Mouse (Mus musculus) bone marrow macrophage, adult 2 months (primary cell): ENCODE measurements around the gene Cmtm3.
"Not testable (repeated sequence)": the region's sequence is repeated elsewhere in the genome, so short reads cannot be mapped to it uniquely, and the experiment has no call there.

ENCODE experiments used
- CTCF ChIP-seq: IDR thresholded peaks from 2 replicates; pipeline ENCODE4 v1.5.1; 2012; ENCODE audit warnings: low read depth, mild to moderate bottlenecking, low read length, moderate library complexity
- POLR2A ChIP-seq: IDR thresholded peaks from 2 replicates; pipeline ENCODE4 v1.6.1; 2012; ENCODE audit warnings: mild to moderate bottlenecking, low read depth, low read length, borderline replicate concordance

DNA sequence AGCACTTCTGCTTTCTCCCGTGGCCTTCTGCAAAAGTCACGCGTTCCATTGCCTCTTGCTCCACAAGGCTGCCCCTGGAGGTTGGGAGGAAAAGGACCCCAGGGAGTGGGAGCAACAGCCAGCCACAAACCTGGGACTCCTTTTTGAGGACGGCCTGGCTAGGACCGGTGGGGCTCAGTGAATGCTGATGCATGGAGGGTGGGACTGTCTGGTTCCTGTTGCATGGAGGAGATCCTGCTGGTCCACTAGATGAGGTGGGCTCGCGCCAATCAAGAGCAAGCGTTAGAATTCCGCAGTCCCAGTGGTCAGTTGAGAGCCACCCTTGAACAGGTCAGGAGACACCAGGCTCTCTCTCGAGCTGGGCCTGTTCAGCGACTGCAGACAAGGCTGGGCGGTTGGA, 17.3 kb upstream of the Cmtm3 start, which contains the start of gene Cmtm2b:
- not testable (repeated sequence) for TF ChIP-seq CTCF, POLR2A
